Mouse (Mus musculus): ENCODE data around the gene Dab2ip.

The Dab2ip gene

DNA sequence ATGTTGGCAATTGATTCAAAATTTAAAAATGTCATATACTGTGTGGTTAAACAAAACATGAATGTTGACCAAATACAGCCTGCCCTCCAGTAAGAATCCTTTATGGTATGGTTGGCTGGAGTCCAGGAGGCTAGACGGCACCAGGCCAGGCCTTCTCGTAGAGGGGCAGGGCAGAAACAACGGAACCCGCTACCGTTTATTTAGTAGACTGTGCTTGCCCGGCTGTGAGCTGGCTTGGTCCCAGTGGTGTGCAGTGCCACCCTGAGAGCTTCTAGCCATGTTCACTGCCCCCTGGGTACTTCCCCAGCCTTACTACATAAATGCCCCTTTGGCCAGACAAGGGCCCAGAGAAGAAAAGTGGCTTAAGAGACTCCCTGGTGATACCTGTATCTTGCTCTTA is 122.8 kb downstream of the Dab2ip start:
- DNase-seq (ENCODE audit: low read depth, low spot score): no peak

DNA sequence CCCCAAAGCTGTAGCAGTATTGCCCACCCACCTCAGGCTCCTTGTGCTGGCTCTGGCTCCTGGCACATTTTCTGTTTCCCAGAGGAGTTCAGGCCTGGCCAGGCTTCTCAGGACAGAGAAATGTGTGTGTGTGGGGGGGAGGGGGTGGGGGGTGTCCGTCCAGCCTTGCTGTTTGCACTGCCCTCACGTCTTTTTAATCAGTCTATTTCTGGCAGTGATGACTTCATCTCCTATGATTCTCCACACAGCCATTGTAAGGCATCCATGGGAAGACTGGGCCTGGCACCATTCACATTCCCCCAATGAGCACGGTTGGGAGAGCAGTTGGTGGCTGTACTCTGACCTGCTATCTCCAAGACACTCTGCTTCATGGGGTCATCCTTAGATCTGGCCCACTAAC is 125.9 kb downstream of the Dab2ip start:
- no peak for DNase-seq (ENCODE audit: low read depth, low spot score)

- DNase-seq (ENCODE audit: low read depth, low spot score): no peak
Measured at GRCm38 (mm10) chr2:35684735-35685312, 126.8 kb downstream of the Dab2ip start.

GRCm38 (mm10) chr2:35686104-35686503 is 128.0 kb downstream of the Dab2ip start:
- DNase-seq (ENCODE audit: low read depth, low spot score): no peak

- DNase-seq (ENCODE audit: low read depth, low spot score): no peak
Measured at GRCm38 (mm10) chr2:35687557-35688070, 129.5 kb downstream of the Dab2ip start.

DNA sequence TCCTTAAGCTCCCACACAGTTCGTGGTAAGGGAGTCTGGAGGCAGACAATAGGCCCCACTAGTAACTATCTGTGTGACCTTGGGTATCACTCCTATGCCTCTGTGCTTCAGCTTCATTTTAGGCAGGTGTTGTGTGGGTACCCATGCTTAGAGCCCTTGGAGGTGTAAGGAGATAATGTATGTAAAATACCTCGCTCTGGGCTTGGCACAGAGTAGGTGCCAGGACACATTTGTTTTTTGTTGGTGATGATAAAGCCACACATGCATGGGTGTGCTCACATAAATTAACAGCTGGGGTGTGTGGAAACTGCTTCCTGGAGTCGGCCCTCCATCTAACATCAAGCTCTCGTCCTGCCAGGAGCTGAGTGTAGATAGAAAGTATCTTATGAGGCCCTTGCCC is 130.1 kb downstream of the Dab2ip start:
- no peak for DNase-seq (ENCODE audit: low read depth, low spot score)

- no peak for DNase-seq (ENCODE audit: low read depth, low spot score)
Measured at GRCm38 (mm10) chr2:35688581-35688980, 130.5 kb downstream of the Dab2ip start.

DNA sequence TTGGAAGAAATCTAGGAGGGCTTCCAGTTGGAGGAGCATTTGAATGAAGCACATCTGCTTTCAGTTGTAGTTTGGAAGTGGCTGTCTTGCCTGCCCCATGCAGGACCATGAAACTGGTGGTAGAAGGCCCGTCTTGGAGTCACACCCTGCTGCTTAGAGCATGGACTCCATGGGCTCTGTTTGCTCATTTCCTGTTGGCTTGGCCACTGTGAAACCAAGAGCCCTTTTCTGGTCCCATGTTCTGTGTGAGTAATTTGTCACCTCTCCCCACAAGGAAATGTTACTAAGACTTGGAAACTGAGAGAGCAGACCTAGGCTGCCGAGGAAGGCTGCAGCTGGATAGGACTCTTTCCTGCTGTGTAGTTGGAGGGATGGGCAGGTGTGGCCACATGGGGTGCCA is 131.8 kb downstream of the Dab2ip start:
- DNase-seq (ENCODE audit: low read depth, low spot score): no peak

DNA sequence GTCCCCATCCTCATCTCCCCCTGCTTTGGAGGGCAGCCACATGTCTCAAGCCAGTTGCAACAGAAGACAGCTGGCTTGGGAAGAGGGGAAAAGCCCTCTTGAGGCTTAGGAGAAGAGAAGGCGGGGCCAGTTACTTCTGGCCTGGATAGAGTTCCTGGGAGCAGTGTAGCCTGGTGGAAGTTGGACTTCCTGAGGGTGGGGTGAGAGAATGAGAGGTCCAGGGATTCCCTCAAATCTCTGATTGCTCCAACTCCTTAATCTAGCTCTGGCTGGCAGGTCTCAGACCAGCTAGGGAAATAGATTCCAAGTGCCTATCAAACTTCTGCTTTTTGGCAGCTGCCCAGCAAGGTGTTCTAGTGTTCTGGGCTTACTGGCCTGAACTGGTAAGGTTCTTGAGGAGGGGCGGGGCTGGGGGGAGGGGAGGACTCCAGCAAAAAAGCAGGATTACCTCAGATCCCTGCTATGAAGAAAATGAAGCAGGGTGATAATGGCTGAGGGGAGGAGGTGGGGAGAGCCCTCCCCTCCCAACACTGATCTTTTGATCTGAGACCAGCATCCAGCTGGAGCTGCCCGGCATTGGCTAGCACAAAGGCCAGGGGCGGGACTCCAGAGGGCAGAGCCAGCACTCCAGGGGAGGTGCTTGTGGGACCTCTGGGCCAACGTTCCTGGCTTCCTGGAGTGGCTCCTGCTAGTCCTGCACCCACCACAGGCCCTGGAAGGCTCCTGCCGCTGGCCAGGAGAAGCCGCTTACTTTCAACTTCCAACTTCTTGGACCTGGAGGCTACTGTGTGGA is 133.4 kb downstream of the Dab2ip start:
- no peak for DNase-seq (ENCODE audit: low read depth, low spot score)

GRCm38 (mm10) chr2:35692272-35692900 is 134.3 kb downstream of the Dab2ip start:
- DNase-seq (ENCODE audit: low read depth, low spot score): no peak

GRCm38 (mm10) chr2:35693037-35693436 is 135.0 kb downstream of the Dab2ip start:
- no peak for DNase-seq (ENCODE audit: low read depth, low spot score)

DNA sequence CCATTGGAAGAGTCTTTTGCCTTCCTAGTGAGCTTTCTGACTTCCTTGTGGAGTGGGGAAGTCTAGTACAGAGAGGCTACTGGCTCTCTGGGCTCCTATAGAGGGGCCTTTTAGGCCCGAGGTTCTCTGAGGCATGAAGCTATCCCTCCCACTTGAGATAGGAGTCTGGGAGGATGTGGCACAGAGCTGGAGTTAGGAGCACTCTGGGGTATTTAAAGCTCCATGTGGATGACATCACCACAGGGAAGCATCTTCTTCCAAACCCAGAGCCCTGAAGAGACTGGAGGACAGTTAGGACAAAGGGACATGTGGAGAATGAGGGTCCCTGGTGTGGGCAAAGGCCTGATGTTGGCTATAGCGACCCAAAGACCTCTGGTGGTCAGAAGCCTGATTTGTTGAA is 136.0 kb downstream of the Dab2ip start:
- no peak for DNase-seq (ENCODE audit: low read depth, low spot score)

DNA sequence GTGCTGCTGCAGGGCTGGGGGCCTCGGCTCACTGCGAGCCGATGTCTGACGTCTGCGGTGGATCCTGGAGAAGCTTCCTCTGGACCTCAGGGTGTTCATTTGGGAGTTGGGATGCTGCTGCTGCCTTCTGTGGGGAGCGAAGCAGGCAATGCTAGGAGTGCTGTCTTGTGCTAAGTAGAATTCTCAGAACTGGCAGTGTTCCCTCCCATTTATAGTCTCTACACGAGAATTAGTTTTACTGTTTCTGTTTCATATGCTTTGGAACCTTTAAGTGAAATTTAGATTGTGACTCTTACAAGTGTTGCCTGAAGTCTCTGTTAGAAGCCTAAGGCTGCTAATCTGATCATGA is 138.1 kb downstream of the Dab2ip start:
- no peak for DNase-seq (ENCODE audit: low read depth, low spot score)

- DNase-seq (ENCODE audit: low read depth, low spot score): no peak
Measured at GRCm38 (mm10) chr2:35696542-35697391, 138.7 kb downstream of the Dab2ip start.

GRCm38 (mm10) chr2:35697768-35698167 is 139.7 kb downstream of the Dab2ip start:
- DNase-seq (ENCODE audit: low read depth, low spot score): no peak

- no peak for DNase-seq (ENCODE audit: low read depth, low spot score)
Measured at GRCm38 (mm10) chr2:35700966-35701365, 142.9 kb downstream of the Dab2ip start.

- DNase-seq (ENCODE audit: low read depth, low spot score): no peak
Measured at GRCm38 (mm10) chr2:35702001-35702400, 143.9 kb downstream of the Dab2ip start.

GRCm38 (mm10) chr2:35702608-35703007 is 144.5 kb downstream of the Dab2ip start:
- no peak for DNase-seq (ENCODE audit: low read depth, low spot score)

DNA sequence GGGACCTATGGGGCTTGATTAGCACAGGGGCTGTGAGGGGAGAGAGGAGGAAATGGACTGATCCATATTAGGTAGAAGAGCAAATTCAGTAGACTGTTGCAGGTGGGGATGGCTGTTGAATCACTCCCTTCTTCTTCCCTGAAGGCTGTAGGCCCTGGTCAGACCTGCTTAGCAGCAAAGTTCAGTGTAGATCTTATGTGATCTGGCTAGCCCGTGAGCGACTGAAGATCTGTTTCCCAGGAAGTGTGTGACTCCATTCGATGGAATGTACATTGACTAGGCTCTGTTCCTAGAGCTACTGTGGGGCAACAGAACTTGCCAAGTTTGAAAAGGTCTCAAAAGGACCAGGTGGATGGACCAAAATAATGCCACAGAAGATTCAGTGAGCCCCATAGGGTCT is 145.2 kb downstream of the Dab2ip start:
- DNase-seq (ENCODE audit: low read depth, low spot score): no peak

DNA sequence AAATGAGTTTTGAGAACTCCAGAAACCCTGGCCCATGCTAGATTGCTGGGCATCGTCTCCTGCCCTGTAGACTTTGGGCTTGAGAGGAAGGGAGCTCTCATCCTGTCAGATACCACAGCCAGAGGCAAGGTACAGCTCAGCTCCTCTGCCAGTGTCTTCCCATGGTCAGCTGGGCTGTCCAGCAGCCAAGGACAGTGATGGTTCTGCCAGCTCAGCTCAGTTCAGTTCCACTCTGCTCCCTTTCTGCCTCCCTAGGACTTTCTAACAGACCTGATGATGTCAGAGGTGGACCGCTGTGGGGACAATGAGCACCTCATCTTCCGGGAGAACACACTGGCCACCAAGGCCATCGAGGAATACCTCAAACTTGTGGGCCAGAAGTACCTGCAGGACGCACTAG is 154.5 kb downstream of the Dab2ip start:
- DNase-seq (ENCODE audit: low read depth, low spot score): no peak

DNA sequence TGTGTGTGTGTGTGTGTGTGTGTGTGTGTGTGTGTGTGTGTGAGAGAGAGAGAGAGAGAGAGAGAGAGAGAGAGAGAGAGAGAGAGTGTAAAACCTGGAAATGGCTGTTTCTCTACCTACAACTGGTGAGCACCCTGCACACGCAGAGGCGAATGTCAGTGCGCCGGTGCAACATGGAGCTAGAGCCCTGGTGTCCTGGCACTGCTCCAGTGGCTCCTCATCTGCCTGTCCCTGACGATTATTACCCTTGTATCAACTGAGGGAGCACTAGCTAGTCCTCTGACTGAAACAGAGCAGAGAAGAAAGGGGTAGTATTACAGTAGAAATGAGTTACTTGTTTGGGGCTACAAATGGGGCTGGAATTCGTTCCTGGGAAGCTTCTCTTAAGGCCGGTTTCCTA is 155.4 kb downstream of the Dab2ip start:
- DNase-seq (ENCODE audit: low read depth, low spot score): no peak

GRCm38 (mm10) chr2:35714742-35715167 is 156.7 kb downstream of the Dab2ip start:
- no peak for DNase-seq (ENCODE audit: low read depth, low spot score)

All from retina, postnatal 7 days (tissue).